ENCODE assay signal across 24 mouse cellular contexts in genomic region chr2:63280911-63281310, GRCm38 (mm10).
A peak's percentile ranks its signal among the peaks of the same experiment; 100 is the strongest.
DNase-seq lines count a peak whose midpoint lies in the region; ATAC-seq lines count a peak whose summit lies in the region.
"Had no signal": no experiment of that assay in that cellular context is flagged by ENCODE, and none has a peak within 500 bp of the region (broad histone marks: within the 10 kb centered on the region; RNA-seq: fewer than 3 reads in every experiment).

No protein-coding gene starts in this region.

- ATAC-seq in midbrain, embryonic 16.5 days = no peak
- ATAC-seq: forebrain, embryonic 13.5 days had no signal

- H3K9me3 ChIP-seq in forebrain, embryonic 10.5 days = no peaks in the 10 kb centered on the region
- H3K9me3 ChIP-seq in midbrain, embryonic 16.5 days (replicated peaks; ENCODE audit: control insufficient read depth, low read length, poor library complexity, severe bottlenecking) = no peaks in the 10 kb centered on the region
- H3K9me3 ChIP-seq: embryonic facial prominence, embryonic 10.5 days; forebrain, embryonic 13.5 days; hindbrain, embryonic 15.5 days; limb, embryonic 13.5 days; lung, embryonic 15.5 days; midbrain, embryonic 10.5 days had no signal

- H3K9ac ChIP-seq in midbrain, embryonic 16.5 days (ENCODE audit: low read depth, low read length) = no peak overlapping the region
- H3K9ac ChIP-seq: forebrain, embryonic 13.5 days; hindbrain, embryonic 15.5 days; limb, embryonic 13.5 days; liver, embryonic 14.5 days; lung, embryonic 15.5 days had no signal

- H3K4me3 ChIP-seq in forebrain, embryonic 10.5 days = no peak overlapping the region
- no peak overlapping the region for H3K4me3 ChIP-seq in midbrain, embryonic 16.5 days (ENCODE audit: low read depth, low read length)
- H3K4me3 ChIP-seq: embryonic facial prominence, embryonic 10.5 days; forebrain, embryonic 13.5 days; heart, adult 2 months; hindbrain, embryonic 15.5 days; limb, embryonic 13.5 days; lung, embryonic 15.5 days; midbrain, embryonic 10.5 days had no signal

- no peak overlapping the region for H3K4me2 ChIP-seq in midbrain, embryonic 16.5 days (ENCODE audit: low read length)
- H3K4me2 ChIP-seq: forebrain, embryonic 13.5 days; hindbrain, embryonic 15.5 days; limb, embryonic 13.5 days; lung, embryonic 15.5 days had no signal

- no peaks in the 10 kb centered on the region for H3K4me1 ChIP-seq in forebrain, embryonic 10.5 days
- H3K4me1 ChIP-seq in midbrain, embryonic 16.5 days (ENCODE audit: control insufficient read depth, insufficient read depth, low read length) = no peaks in the 10 kb centered on the region
- H3K4me1 ChIP-seq: embryonic facial prominence, embryonic 10.5 days; forebrain, embryonic 13.5 days; hindbrain, embryonic 15.5 days; limb, embryonic 13.5 days; lung, embryonic 15.5 days; midbrain, embryonic 10.5 days had no signal

- no peaks in the 10 kb centered on the region for H3K36me3 ChIP-seq in forebrain, embryonic 10.5 days (replicated peaks)
- H3K36me3 ChIP-seq in midbrain, embryonic 16.5 days (ENCODE audit: control insufficient read depth, insufficient read depth, low read length) = no peaks in the 10 kb centered on the region
- H3K36me3 ChIP-seq: embryonic facial prominence, embryonic 10.5 days; hindbrain, embryonic 15.5 days; limb, embryonic 13.5 days; lung, embryonic 15.5 days; midbrain, embryonic 10.5 days had no signal

- H3K27me3 ChIP-seq in forebrain, embryonic 10.5 days (ENCODE audit: poor library complexity, severe bottlenecking) = no peaks in the 10 kb centered on the region
- H3K27me3 ChIP-seq in midbrain, embryonic 16.5 days (ENCODE audit: control insufficient read depth, insufficient read depth, low read depth, low read length) = no peaks in the 10 kb centered on the region
- H3K27me3 ChIP-seq: forebrain, embryonic 13.5 days; hindbrain, embryonic 15.5 days; limb, embryonic 13.5 days; lung, embryonic 15.5 days had no signal

- no peak overlapping the region for H3K27ac ChIP-seq in forebrain, embryonic 10.5 days
- no peak overlapping the region for H3K27ac ChIP-seq in midbrain, embryonic 16.5 days (ENCODE audit: low read length)
- H3K27ac ChIP-seq: embryonic facial prominence, embryonic 10.5 days; forebrain, embryonic 13.5 days; heart, adult 2 months; hindbrain, embryonic 15.5 days; limb, embryonic 13.5 days; liver, embryonic 14.5 days; lung, embryonic 15.5 days; macrophage; midbrain, embryonic 10.5 days had no signal

- peak; percentile 37 to 41 for DNase-seq in cerebellum, postnatal 10 days
- no peak for DNase-seq in cerebellum, postnatal 36 days
- DNase-seq in kidney, adult 8-10 months = peak; percentile 10 to 35
- DNase-seq in kidney, postnatal 14 days = peak; percentile 22
- DNase-seq in yolk sac, embryonic 10.5 days (ENCODE audit: low spot score) = peak; percentile 13
- no peak for DNase-seq in adrenal gland, postnatal 25 days
- DNase-seq in forebrain, embryonic 10.5 days (ENCODE audit: extremely low spot score, low spot score) = no peak
- DNase-seq: adrenal gland, postnatal 10 days; cerebellum, adult 11 months; gastrocnemius, postnatal 25 days; heart, adult 2 months; heart, postnatal 36 days; right cerebral cortex, adult 18-20 months; thymus, adult 18-20 months; thymus, postnatal 4 days had no signal

Comparison
In these comparisons a context has a peak if more than half of its experiments do, and no peak if none do; other contexts are left out.
1. DNase-seq: peak in cerebellum, postnatal 10 days (2 of 2), kidney, adult 8-10 months (2 of 2), kidney, postnatal 14 days (single experiment) and yolk sac, embryonic 10.5 days (single experiment); none in cerebellum, postnatal 36 days (0 of 2), adrenal gland, postnatal 25 days (single experiment) and forebrain, embryonic 10.5 days (single experiment).